Mouse (Mus musculus) liver, postnatal 0 days (tissue): ENCODE measurements at regions not wholly inside any gene's neighbourhood (a gene's known extent, or its start where the extent isn't known, plus 50 kb on each side); places are given as distances from the start of the nearest gene placed in this dataset.

Source experiments
- CTCF ChIP-seq: sonication (generic); IDR thresholded peaks from 2 replicates; pipeline ENCODE4 v1.5.1; 2016; ENCODE audit warnings: antibody characterized with exemption, low read depth
- EP300 ChIP-seq: IDR thresholded peaks from 2 replicates; pipeline ENCODE4 v1.6.1; 2016; ENCODE audit warnings: antibody characterized with exemption, low read depth, mild to moderate bottlenecking

- TF ChIP-seq CTCF (no peak), EP300 (no peak)
Measured at GRCm38 (mm10) chr17:51926392-51926791, 93.3 kb upstream of the Satb1 start.
